Mouse (Mus musculus) hindbrain, embryonic 11.5 days (tissue): ENCODE data around the gene Thnsl2. TPM values are rescaled to one million over a fixed set of nuclear protein-coding genes. Genes with fewer than 3 reads are reported as not detected.

Source experiments
- ATAC-seq: fragments of 200-750 bp; cut with Nextera tagmentation; 2 replicates; pipeline ENCODE4 v1.8.0; 2017; ENCODE audit warnings: mild to moderate bottlenecking, moderate TSS enrichment, moderate library complexity; ENCODE audit not compliant: low FRiP score
- DNase-seq: peaks from one replicate; pipeline ENCODE4 v3.0.0-alpha.2; 2015; ENCODE audit warnings: low spot score
- H3K27ac ChIP-seq: fragments of 300-500 bp; sonication (generic); 2 replicates; pipeline ENCODE4 v1.5.1; 2014; ENCODE audit warnings: mild to moderate bottlenecking, low read depth, low read length
- H3K27me3 ChIP-seq: fragments of 300-500 bp; sonication (generic); 2 replicates; pipeline ENCODE4 v1.6.1; 2014; ENCODE audit warnings: mild to moderate bottlenecking, low read length, moderate library complexity, mixed read lengths; ENCODE audit not compliant: control insufficient read depth, insufficient read depth
- H3K36me3 ChIP-seq: fragments of 300-500 bp; sonication (generic); 2 replicates; pipeline ENCODE4 v1.6.1; 2014; ENCODE audit warnings: mild to moderate bottlenecking, low read length, moderate library complexity, mixed read lengths; ENCODE audit not compliant: control insufficient read depth, insufficient read depth
- H3K4me1 ChIP-seq: fragments of 300-500 bp; sonication (generic); replicated peaks from 2 replicates; pipeline ENCODE4 v1.6.1; 2014; ENCODE audit warnings: low read length, mixed read lengths; ENCODE audit not compliant: control insufficient read depth, insufficient read depth
- H3K4me2 ChIP-seq: fragments of 300-500 bp; sonication (generic); replicated peaks from 2 replicates; pipeline ENCODE4 v1.6.1; 2014; ENCODE audit warnings: mild to moderate bottlenecking, low read depth, low read length
- H3K4me3 ChIP-seq: fragments of 300-500 bp; sonication (generic); 2 replicates; pipeline ENCODE4 v1.5.1; 2014; ENCODE audit warnings: low read depth, low read length
- H3K9ac ChIP-seq: fragments of 300-500 bp; sonication (generic); 2 replicates; pipeline ENCODE4 v1.6.1; 2014; ENCODE audit warnings: low read depth, low read length
- H3K9me3 ChIP-seq: fragments of 300-500 bp; sonication (generic); 2 replicates; pipeline ENCODE4 v1.6.1; 2016; ENCODE audit warnings: low read length; ENCODE audit not compliant: control insufficient read depth
- WGBS: fragments of 180-500 bp; shearing (Covaris S2); extraction: QIAGEN DNeasy Blood & Tissue Kit; methylation state at CpG from one replicate; pipeline ENCODE4 v1.1.7; 2014; 5-methylcytosine and 5-hydroxymethylcytosine counted together
- polyA plus RNA-seq: library from polyadenylated mRNA; unstranded; fragments of >200 nt; fragmentation: Nextera tagmentation; extraction: Ambion mirVana; gene quantifications from 2 replicates; pipeline ENCODE4 v1.2.1, GENCODE M21; 2014

The Thnsl2 gene
- polyA plus RNA-seq, 1 experiment from 2014 or later = 6.7 TPM

GRCm38 (mm10) chr6:71145288-71145989, 1.2 kb upstream of the Thnsl2 start:
- H3K9ac ChIP-seq = no peak overlapping the region
- WGBS = 64% methylated on average over 3 of the region's 3 CpGs
- H3K27me3 ChIP-seq = no peaks in the 10 kb centered on the region
- H3K4me1 ChIP-seq = no peaks in the 10 kb centered on the region
- no peak for DNase-seq
- H3K27ac ChIP-seq = no peak overlapping the region
- H3K4me3 ChIP-seq = no peak overlapping the region
- no peaks in the 10 kb centered on the region for H3K36me3 ChIP-seq
- H3K4me2 ChIP-seq = no peak overlapping the region
- H3K9me3 ChIP-seq = no peaks in the 10 kb centered on the region
- ATAC-seq = no peak

- Histone ChIP-seq H3K36me3 (no peaks in the 10 kb centered on the region), H3K4me1 (no peaks in the 10 kb centered on the region), H3K27ac (no peak overlapping the region), H3K4me2 (peak overlapping the region; percentile 68), H3K4me3 (peak overlapping the region; percentile 52), H3K9me3 (no peaks in the 10 kb centered on the region), H3K27me3 (no peaks in the 10 kb centered on the region), H3K9ac (peak overlapping the region; percentile 75)
- DNase-seq (peak; percentile 28), ATAC-seq (no peak; the same call in 1 of the 2 replicates)
- WGBS = 2% methylated on average over 19 of the region's 19 CpGs
Observed at GRCm38 (mm10) chr6:71143154-71143893, 915 bp downstream of the Thnsl2 start.

- ATAC-seq = no peak
Observed at GRCm38 (mm10) chr6:71135031-71135430, 9.2 kb downstream of the Thnsl2 start.

GRCm38 (mm10) chr6:71133559-71133958, 10.7 kb downstream of the Thnsl2 start:
- Histone ChIP-seq H3K4me3 (no peak overlapping the region), H3K27me3 (no peaks in the 10 kb centered on the region), H3K9ac (no peak overlapping the region), H3K4me2 (no peak overlapping the region), H3K9me3 (no peaks in the 10 kb centered on the region), H3K36me3 (no peaks in the 10 kb centered on the region), H3K4me1 (no peaks in the 10 kb centered on the region), H3K27ac (no peak overlapping the region)
- ATAC-seq = no peak
- no peak for DNase-seq
- WGBS = 79% methylated on average over 11 of the region's 11 CpGs

More at GRCm38 (mm10) chr6:71135031-71135430, 9.2 kb downstream of the Thnsl2 start:
- H3K4me3 ChIP-seq = no peak overlapping the region
- no peaks in the 10 kb centered on the region for H3K27me3 ChIP-seq
- H3K9ac ChIP-seq = no peak overlapping the region
- no peak overlapping the region for H3K4me2 ChIP-seq
- no peaks in the 10 kb centered on the region for H3K36me3 ChIP-seq
- WGBS = 81% methylated on average over 3 of the region's 3 CpGs
- no peaks in the 10 kb centered on the region for H3K4me1 ChIP-seq
- DNase-seq = no peak
- no peak overlapping the region for H3K27ac ChIP-seq
- no peaks in the 10 kb centered on the region for H3K9me3 ChIP-seq

- H3K4me3 ChIP-seq = no peak overlapping the region
- H3K4me1 ChIP-seq = no peaks in the 10 kb centered on the region
- DNase-seq (no peak), ATAC-seq (no peak)
- no peaks in the 10 kb centered on the region for H3K9me3 ChIP-seq
- no peak overlapping the region for H3K27ac ChIP-seq
- H3K36me3 ChIP-seq = no peaks in the 10 kb centered on the region
- no peak overlapping the region for H3K9ac ChIP-seq
- no peaks in the 10 kb centered on the region for H3K27me3 ChIP-seq
- H3K4me2 ChIP-seq = no peak overlapping the region
Observed at GRCm38 (mm10) chr6:71131038-71131437, 13.2 kb downstream of the Thnsl2 start.

- ATAC-seq (no peak), DNase-seq (no peak)
- no peaks in the 10 kb centered on the region for H3K4me1 ChIP-seq
- no peak overlapping the region for H3K27ac ChIP-seq
- H3K9ac ChIP-seq = no peak overlapping the region
- no peaks in the 10 kb centered on the region for H3K36me3 ChIP-seq
- H3K4me3 ChIP-seq = no peak overlapping the region
- no peaks in the 10 kb centered on the region for H3K9me3 ChIP-seq
- H3K27me3 ChIP-seq = no peaks in the 10 kb centered on the region
- no peak overlapping the region for H3K4me2 ChIP-seq
- 89% methylated on average over 1 of the region's 1 CpGs for WGBS
Observed at GRCm38 (mm10) chr6:71130269-71130668, 14.0 kb downstream of the Thnsl2 start.

GRCm38 (mm10) chr6:71129071-71129470, 15.2 kb downstream of the Thnsl2 start:
- Histone ChIP-seq H3K36me3 (no peaks in the 10 kb centered on the region), H3K4me1 (no peaks in the 10 kb centered on the region), H3K4me2 (no peak overlapping the region), H3K9me3 (no peaks in the 10 kb centered on the region), H3K27me3 (no peaks in the 10 kb centered on the region), H3K4me3 (no peak overlapping the region), H3K9ac (no peak overlapping the region), H3K27ac (no peak overlapping the region)
- DNase-seq = no peak
- no peak for ATAC-seq
- 37% methylated on average over 4 of the region's 4 CpGs for WGBS

GRCm38 (mm10) chr6:71126290-71126689, 17.9 kb downstream of the Thnsl2 start:
- ATAC-seq = no peak
- Histone ChIP-seq H3K27ac (no peak overlapping the region), H3K9ac (no peak overlapping the region), H3K9me3 (no peaks in the 10 kb centered on the region), H3K4me3 (no peak overlapping the region), H3K27me3 (no peaks in the 10 kb centered on the region), H3K4me1 (no peaks in the 10 kb centered on the region), H3K36me3 (no peaks in the 10 kb centered on the region), H3K4me2 (no peak overlapping the region)
- no peak for DNase-seq
- WGBS = 78% methylated on average over 3 of the region's 3 CpGs
